Mouse (Mus musculus) neural tube, embryonic 12.5 days (tissue): Measurements from ENCODE around the gene Nap1l5. TPM values are rescaled to one million over a fixed set of nuclear protein-coding genes. Genes with fewer than 3 reads are reported as not detected.
A peak's percentile ranks its signal among the peaks of the same experiment; 100 is the strongest.

ENCODE experiments used
- ATAC-seq: fragments of 200-750 bp; cut with Nextera tagmentation; 2 replicates; pipeline ENCODE4 v1.8.0; 2017; ENCODE audit warnings: low read depth, mild to moderate bottlenecking, moderate TSS enrichment, moderate library complexity; ENCODE audit not compliant: low FRiP score
- H3K27ac ChIP-seq: fragments of 300-500 bp; sonication (generic); 2 replicates; pipeline ENCODE4 v1.5.1; 2016
- H3K27me3 ChIP-seq: fragments of 300-500 bp; sonication (generic); replicated peaks from 2 replicates; pipeline ENCODE4 v1.6.1; 2016; ENCODE audit warnings: mild to moderate bottlenecking
- H3K36me3 ChIP-seq: fragments of 300-500 bp; sonication (generic); 2 replicates; pipeline ENCODE4 v1.6.1; 2016; ENCODE audit warnings: mild to moderate bottlenecking
- H3K4me1 ChIP-seq: fragments of 300-500 bp; sonication (generic); 2 replicates; pipeline ENCODE4 v1.6.1; 2016
- H3K4me2 ChIP-seq: fragments of 300-500 bp; sonication (generic); replicated peaks from 2 replicates; pipeline ENCODE4 v1.6.1; 2016; ENCODE audit warnings: mild to moderate bottlenecking
- H3K4me3 ChIP-seq: fragments of 300-500 bp; sonication (generic); 2 replicates; pipeline ENCODE4 v1.5.1; 2016
- H3K9ac ChIP-seq: fragments of 300-500 bp; sonication (generic); 2 replicates; pipeline ENCODE4 v1.6.1; 2016; ENCODE audit warnings: mild to moderate bottlenecking
- H3K9me3 ChIP-seq: fragments of 300-500 bp; sonication (generic); 2 replicates; pipeline ENCODE4 v1.6.1; 2016; ENCODE audit warnings: mild to moderate bottlenecking
- WGBS: fragments of 180-500 bp; shearing (Covaris S2); methylation state at CpG from one replicate; pipeline ENCODE4 v1.1.7; 2016; 5-methylcytosine and 5-hydroxymethylcytosine counted together
- polyA plus RNA-seq: library from polyadenylated mRNA; unstranded; fragments of >200 nt; fragmentation: Nextera tagmentation; extraction: Ambion mirVana; gene quantifications from 2 replicates; pipeline ENCODE4 v1.2.1, GENCODE M21; 2016

The Nap1l5 gene
- polyA plus RNA-seq, 1 experiment from 2014 or later, result 72.7 TPM

- Histone ChIP-seq H3K4me2 (no peak overlapping the region), H3K27me3 (no peaks in the 10 kb centered on the region), H3K9me3 (no peaks in the 10 kb centered on the region), H3K4me1 (peaks cover 14% of the 10 kb centered on the region), H3K9ac (no peak overlapping the region), H3K4me3 (no peak overlapping the region), H3K36me3 (no peaks in the 10 kb centered on the region), H3K27ac (no peak overlapping the region)
- no peak for ATAC-seq
- 91% methylated on average over 9 of the region's 9 CpGs for WGBS
These were observed 23.1 kb upstream of the Nap1l5 start for GRCm38 (mm10) chr6:58929911-58930431.

GRCm38 (mm10) chr6:58927881-58928280 is 21.0 kb upstream of the Nap1l5 start:
- Histone ChIP-seq H3K4me1 (peaks cover 5% of the 10 kb centered on the region; the same call in 1 of the 2 replicates), H3K4me3 (no peak overlapping the region), H3K27ac (no peak overlapping the region), H3K36me3 (no peaks in the 10 kb centered on the region), H3K27me3 (no peaks in the 10 kb centered on the region), H3K9me3 (no peaks in the 10 kb centered on the region), H3K9ac (no peak overlapping the region), H3K4me2 (no peak overlapping the region)
- 81% methylated on average over 2 of the region's 2 CpGs for WGBS
- ATAC-seq, result no peak

GRCm38 (mm10) chr6:58922511-58922910 is 15.6 kb upstream of the Nap1l5 start:
- no peaks in the 10 kb centered on the region for H3K4me1 ChIP-seq
- H3K36me3 ChIP-seq, result no peaks in the 10 kb centered on the region
- WGBS, result 82% methylated on average over 5 of the region's 5 CpGs
- H3K4me3 ChIP-seq, result no peak overlapping the region
- H3K4me2 ChIP-seq, result no peak overlapping the region
- H3K9ac ChIP-seq, result no peak overlapping the region
- no peaks in the 10 kb centered on the region for H3K27me3 ChIP-seq
- no peak overlapping the region for H3K27ac ChIP-seq
- no peaks in the 10 kb centered on the region for H3K9me3 ChIP-seq
- ATAC-seq, result no peak

GRCm38 (mm10) chr6:58921623-58922022 is 14.7 kb upstream of the Nap1l5 start:
- no peak overlapping the region for H3K9ac ChIP-seq
- no peaks in the 10 kb centered on the region for H3K4me1 ChIP-seq
- no peak overlapping the region for H3K4me3 ChIP-seq
- no peak for ATAC-seq
- no peaks in the 10 kb centered on the region for H3K27me3 ChIP-seq
- no peak overlapping the region for H3K27ac ChIP-seq
- no peaks in the 10 kb centered on the region for H3K9me3 ChIP-seq
- H3K36me3 ChIP-seq, result no peaks in the 10 kb centered on the region
- no peak overlapping the region for H3K4me2 ChIP-seq
- WGBS, result 45% methylated on average over 3 of the region's 3 CpGs

- no peak overlapping the region for H3K27ac ChIP-seq
- no peak overlapping the region for H3K4me3 ChIP-seq
- no peak for ATAC-seq
- WGBS, result 84% methylated on average over 6 of the region's 6 CpGs
- no peaks in the 10 kb centered on the region for H3K36me3 ChIP-seq
- no peaks in the 10 kb centered on the region for H3K9me3 ChIP-seq
- no peaks in the 10 kb centered on the region for H3K27me3 ChIP-seq
- no peak overlapping the region for H3K4me2 ChIP-seq
- no peaks in the 10 kb centered on the region for H3K4me1 ChIP-seq
- H3K9ac ChIP-seq, result no peak overlapping the region
These were observed 13.9 kb upstream of the Nap1l5 start for GRCm38 (mm10) chr6:58920735-58921134.

GRCm38 (mm10) chr6:58916498-58916897 is 9.6 kb upstream of the Nap1l5 start:
- H3K4me1 ChIP-seq, result no peaks in the 10 kb centered on the region
- no peak overlapping the region for H3K27ac ChIP-seq
- no peak overlapping the region for H3K9ac ChIP-seq
- no peaks in the 10 kb centered on the region for H3K9me3 ChIP-seq
- ATAC-seq, result no peak
- no peaks in the 10 kb centered on the region for H3K27me3 ChIP-seq
- WGBS, result 80% methylated on average over 5 of the region's 5 CpGs
- no peak overlapping the region for H3K4me3 ChIP-seq
- no peaks in the 10 kb centered on the region for H3K36me3 ChIP-seq
- no peak overlapping the region for H3K4me2 ChIP-seq

- Histone ChIP-seq H3K36me3 (no peaks in the 10 kb centered on the region), H3K4me1 (no peaks in the 10 kb centered on the region), H3K9ac (no peak overlapping the region), H3K27me3 (no peaks in the 10 kb centered on the region), H3K9me3 (no peaks in the 10 kb centered on the region), H3K4me2 (no peak overlapping the region), H3K27ac (no peak overlapping the region), H3K4me3 (no peak overlapping the region)
- 82% methylated on average over 5 of the region's 5 CpGs for WGBS
- ATAC-seq, result no peak
These were observed 7.1 kb upstream of the Nap1l5 start for GRCm38 (mm10) chr6:58913971-58914370.

GRCm38 (mm10) chr6:58913551-58913950 is 6.7 kb upstream of the Nap1l5 start:
- H3K4me2 ChIP-seq, result no peak overlapping the region
- no peaks in the 10 kb centered on the region for H3K36me3 ChIP-seq
- H3K9me3 ChIP-seq, result no peaks in the 10 kb centered on the region
- 87% methylated on average over 3 of the region's 3 CpGs for WGBS
- H3K27me3 ChIP-seq, result no peaks in the 10 kb centered on the region
- H3K9ac ChIP-seq, result no peak overlapping the region
- no peak for ATAC-seq
- H3K27ac ChIP-seq, result no peak overlapping the region
- no peak overlapping the region for H3K4me3 ChIP-seq
- H3K4me1 ChIP-seq, result no peaks in the 10 kb centered on the region

- 77% methylated on average over 5 of the region's 5 CpGs for WGBS
- H3K9ac ChIP-seq, result no peak overlapping the region
- H3K4me1 ChIP-seq, result no peaks in the 10 kb centered on the region
- no peak overlapping the region for H3K4me2 ChIP-seq
- H3K4me3 ChIP-seq, result no peak overlapping the region
- H3K36me3 ChIP-seq, result no peaks in the 10 kb centered on the region
- H3K9me3 ChIP-seq, result no peaks in the 10 kb centered on the region
- ATAC-seq, result no peak
- H3K27me3 ChIP-seq, result no peaks in the 10 kb centered on the region
- no peak overlapping the region for H3K27ac ChIP-seq
These were observed 6.0 kb upstream of the Nap1l5 start for GRCm38 (mm10) chr6:58912842-58913241.

GRCm38 (mm10) chr6:58907791-58908190 is 915 bp upstream of the Nap1l5 start:
- Histone ChIP-seq H3K27ac (no peak overlapping the region), H3K9ac (no peak overlapping the region), H3K36me3 (peaks cover 7% of the 10 kb centered on the region), H3K27me3 (no peaks in the 10 kb centered on the region), H3K4me3 (no peak overlapping the region), H3K9me3 (peaks cover 15% of the 10 kb centered on the region), H3K4me1 (no peaks in the 10 kb centered on the region), H3K4me2 (no peak overlapping the region)
- 65% methylated on average over 2 of the region's 2 CpGs for WGBS
- ATAC-seq, result no peak

GRCm38 (mm10) chr6:58907336-58907735 is 460 bp upstream of the Nap1l5 start:
- Histone ChIP-seq H3K9ac (no peak overlapping the region), H3K36me3 (peaks cover 7% of the 10 kb centered on the region), H3K4me2 (peak overlapping the region; percentile 62), H3K4me1 (no peaks in the 10 kb centered on the region), H3K27ac (no peak overlapping the region), H3K9me3 (peaks cover 15% of the 10 kb centered on the region), H3K4me3 (peak overlapping the region; percentile 45), H3K27me3 (no peaks in the 10 kb centered on the region)
- ATAC-seq, result no peak
- WGBS, result 81% methylated on average over 8 of the region's 8 CpGs

GRCm38 (mm10) chr6:58904551-58904950 is 2.3 kb downstream of the Nap1l5 start:
- Histone ChIP-seq H3K4me3 (no peak overlapping the region), H3K9me3 (peaks cover 15% of the 10 kb centered on the region), H3K9ac (no peak overlapping the region), H3K27ac (no peak overlapping the region), H3K4me2 (no peak overlapping the region), H3K4me1 (0 out of 2 replicates have a peak, but pooled peaks cover 2% of the 10 kb centered on the region), H3K36me3 (peaks cover 7% of the 10 kb centered on the region), H3K27me3 (no peaks in the 10 kb centered on the region)
- no peak for ATAC-seq
- whole genome bisulfite sequencing, result 56% methylated on average over 3 of the region's 3 CpGs

GRCm38 (mm10) chr6:58903171-58903570 is 3.7 kb downstream of the Nap1l5 start:
- no peak overlapping the region for H3K9ac ChIP-seq
- no peak overlapping the region for H3K27ac ChIP-seq
- H3K4me1 ChIP-seq, result 0 out of 2 replicates have a peak, but pooled peaks cover 2% of the 10 kb centered on the region
- no peaks in the 10 kb centered on the region for H3K27me3 ChIP-seq
- H3K36me3 ChIP-seq, result peaks cover 7% of the 10 kb centered on the region
- peak overlapping the region; percentile 37 for H3K4me2 ChIP-seq
- peaks cover 15% of the 10 kb centered on the region for H3K9me3 ChIP-seq
- 15% methylated on average over 8 of the region's 8 CpGs for WGBS
- H3K4me3 ChIP-seq, result no peak overlapping the region
- ATAC-seq, result peak; percentile 94
